In genomic region chr19:60586652-60587051, GRCm38 (mm10) we compare ENCODE assay signal across 12 mouse cellular contexts.
"Had no signal": no experiment of that assay in that cellular context is flagged by ENCODE, and none has a peak within 500 bp of the region (broad histone marks: within the 10 kb centered on the region; RNA-seq: fewer than 3 reads in every experiment).

No protein-coding gene starts in this region.

- H3K4me2 ChIP-seq: kidney, embryonic 15.5 days; liver, embryonic 12.5 days; midbrain, embryonic 13.5 days; neural tube, embryonic 15.5 days had no signal

- H3K4me3 ChIP-seq: kidney, embryonic 15.5 days; limb, embryonic 10.5 days; liver, embryonic 12.5 days; midbrain, embryonic 13.5 days; myocyte; neural tube, embryonic 15.5 days had no signal

- ATAC-seq: liver, embryonic 12.5 days; midbrain, embryonic 13.5 days had no signal

- H3K9ac ChIP-seq: kidney, embryonic 15.5 days; liver, embryonic 12.5 days; midbrain, embryonic 13.5 days; neural tube, embryonic 15.5 days had no signal

- H3K9me3 ChIP-seq: kidney, embryonic 15.5 days; limb, embryonic 10.5 days; liver, embryonic 12.5 days; midbrain, embryonic 13.5 days; neural tube, embryonic 15.5 days had no signal

- DNase-seq: kidney, adult 2 months; kidney, postnatal 25 days; lung, postnatal 14 days; thymus, postnatal 4 days had no signal

- H3K27ac ChIP-seq: kidney, embryonic 15.5 days; limb, embryonic 10.5 days; liver, embryonic 12.5 days; macrophage; midbrain, embryonic 13.5 days; neural tube, embryonic 15.5 days; stomach, postnatal 0 days had no signal

- H3K27me3 ChIP-seq: kidney, embryonic 15.5 days; liver, embryonic 12.5 days; midbrain, embryonic 13.5 days; neural tube, embryonic 15.5 days had no signal

- H3K36me3 ChIP-seq: kidney, embryonic 15.5 days; limb, embryonic 10.5 days; liver, embryonic 12.5 days; midbrain, embryonic 13.5 days; neural tube, embryonic 15.5 days had no signal
